Mouse (Mus musculus) neural tube, embryonic 11.5 days (tissue): ENCODE measurements around the gene Npnt. TPM values are rescaled to one million over a fixed set of nuclear protein-coding genes. Genes with fewer than 3 reads are reported as not detected.

Experiments used
- ATAC-seq: fragments of 200-750 bp; cut with Nextera tagmentation; 2 replicates; pipeline ENCODE4 v1.8.0; 2017; ENCODE audit warnings: moderate number of reproducible peaks, mild to moderate bottlenecking, moderate TSS enrichment, moderate library complexity; ENCODE audit not compliant: insufficient read depth, low FRiP score, low TSS enrichment
- DNase-seq: peaks from one replicate; pipeline ENCODE4 v3.0.0-alpha.2; 2015; ENCODE audit warnings: low spot score
- H3K27ac ChIP-seq: fragments of 300-500 bp; sonication (generic); 2 replicates; pipeline ENCODE4 v1.5.1; 2014; ENCODE audit warnings: low read depth, mild to moderate bottlenecking, low read length
- H3K27me3 ChIP-seq: fragments of 300-500 bp; sonication (generic); 2 replicates; pipeline ENCODE4 v1.6.1; 2014; ENCODE audit warnings: mild to moderate bottlenecking, low read length, mixed read lengths; ENCODE audit not compliant: control insufficient read depth, insufficient read depth
- H3K36me3 ChIP-seq: fragments of 300-500 bp; sonication (generic); 2 replicates; pipeline ENCODE4 v1.6.1; 2014; ENCODE audit warnings: mild to moderate bottlenecking, low read length, moderate library complexity, mixed read lengths; ENCODE audit not compliant: control insufficient read depth, insufficient read depth
- H3K4me1 ChIP-seq: fragments of 300-500 bp; sonication (generic); 2 replicates; pipeline ENCODE4 v1.6.1; 2014; ENCODE audit warnings: low read length, mixed read lengths; ENCODE audit not compliant: control insufficient read depth, insufficient read depth
- H3K4me2 ChIP-seq: fragments of 300-500 bp; sonication (generic); 2 replicates; pipeline ENCODE4 v1.6.1; 2014; ENCODE audit warnings: low read depth, mild to moderate bottlenecking, moderate library complexity
- H3K4me3 ChIP-seq: fragments of 300-500 bp; sonication (generic); 2 replicates; pipeline ENCODE4 v1.5.1; 2014; ENCODE audit warnings: low read depth, low read length
- H3K9ac ChIP-seq: fragments of 300-500 bp; sonication (generic); 2 replicates; pipeline ENCODE4 v1.6.1; 2014; ENCODE audit warnings: mild to moderate bottlenecking, low read length
- H3K9me3 ChIP-seq: fragments of 300-500 bp; sonication (generic); 2 replicates; pipeline ENCODE4 v1.6.1; 2016; ENCODE audit warnings: low read length; ENCODE audit not compliant: control insufficient read depth
- WGBS: fragments of 180-500 bp; shearing (Covaris S2); extraction: QIAGEN DNeasy Blood & Tissue Kit; methylation state at CpG from one replicate; pipeline ENCODE4 v1.1.7; 2014; 5-methylcytosine and 5-hydroxymethylcytosine counted together
- polyA plus RNA-seq: library from polyadenylated mRNA; unstranded; fragments of >200 nt; fragmentation: Nextera tagmentation; extraction: Ambion mirVana; gene quantifications from 2 replicates; pipeline ENCODE4 v1.2.1, GENCODE M21; 2014

The Npnt gene
- polyA plus RNA-seq, 1 experiment from 2014 or later: 8.6 TPM

DNA sequence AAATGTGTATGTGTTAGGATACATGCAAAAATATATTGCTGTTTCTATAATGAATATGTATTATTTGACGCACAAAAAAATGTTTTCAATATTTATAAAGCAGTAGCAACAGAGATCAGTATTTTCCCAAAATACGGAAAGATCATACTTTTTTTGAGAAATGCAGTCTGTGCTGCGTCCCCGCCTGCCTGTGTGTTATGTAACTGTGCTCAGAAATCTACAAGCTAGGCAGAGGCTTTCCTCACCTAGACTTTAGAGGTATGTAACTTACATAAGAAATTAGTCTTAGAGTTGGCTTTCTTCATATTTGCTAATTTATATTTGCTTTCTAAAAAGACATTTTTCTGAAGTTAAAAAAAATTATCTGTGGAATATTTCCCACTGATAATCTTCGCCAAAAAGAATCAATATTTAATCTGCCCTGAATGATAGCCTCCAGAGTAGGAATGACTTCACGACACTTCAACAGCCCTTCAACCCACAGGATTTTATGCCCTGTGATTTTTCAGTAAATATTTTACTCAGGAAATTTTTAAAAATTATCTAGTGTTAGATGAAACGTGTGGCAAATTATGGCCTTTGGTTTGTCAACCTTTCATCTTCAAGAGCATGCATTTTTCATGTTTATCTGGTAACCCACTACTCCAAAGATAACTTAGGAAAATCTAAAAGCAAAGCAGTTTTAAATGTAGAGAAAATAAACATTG lies 44.7 kb downstream of the Npnt start:
- Histone ChIP-seq H3K27ac (no peak overlapping the region), H3K4me2 (no peak overlapping the region), H3K36me3 (no peaks in the 10 kb centered on the region), H3K4me1 (no peaks in the 10 kb centered on the region), H3K9me3 (no peaks in the 10 kb centered on the region), H3K4me3 (no peak overlapping the region), H3K9ac (no peak overlapping the region), H3K27me3 (no peaks in the 10 kb centered on the region)
- ATAC-seq (no peak), DNase-seq (no peak)
- WGBS: 91% methylated on average over 7 of the region's 7 CpGs

DNA sequence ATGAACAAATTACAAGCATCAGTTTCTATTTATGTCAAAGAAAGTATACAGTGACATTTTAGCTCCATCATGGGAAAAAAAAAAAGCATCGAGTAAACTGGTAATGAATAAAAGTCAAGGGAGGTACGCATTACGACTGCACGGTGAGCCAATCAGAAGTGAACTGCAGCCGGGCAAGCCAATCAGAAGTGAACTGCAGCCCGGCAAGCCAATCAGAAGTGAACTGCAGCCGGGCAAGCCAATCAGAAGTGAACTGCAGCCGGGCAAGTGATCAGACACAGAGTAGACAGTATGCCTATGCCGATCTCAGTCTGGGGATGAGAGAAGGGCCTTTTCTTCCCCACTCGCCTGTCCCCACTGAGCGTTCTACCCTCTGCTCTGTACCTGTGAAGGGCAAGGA lies 46.7 kb downstream of the Npnt start:
- Histone ChIP-seq H3K9me3 (no peaks in the 10 kb centered on the region), H3K27ac (no peak overlapping the region), H3K4me3 (no peak overlapping the region), H3K36me3 (no peaks in the 10 kb centered on the region), H3K4me1 (no peaks in the 10 kb centered on the region), H3K9ac (no peak overlapping the region), H3K27me3 (no peaks in the 10 kb centered on the region), H3K4me2 (no peak overlapping the region)
- DNase-seq (no peak), ATAC-seq (no peak)
- WGBS: 94% methylated on average over 11 of the region's 11 CpGs

DNA sequence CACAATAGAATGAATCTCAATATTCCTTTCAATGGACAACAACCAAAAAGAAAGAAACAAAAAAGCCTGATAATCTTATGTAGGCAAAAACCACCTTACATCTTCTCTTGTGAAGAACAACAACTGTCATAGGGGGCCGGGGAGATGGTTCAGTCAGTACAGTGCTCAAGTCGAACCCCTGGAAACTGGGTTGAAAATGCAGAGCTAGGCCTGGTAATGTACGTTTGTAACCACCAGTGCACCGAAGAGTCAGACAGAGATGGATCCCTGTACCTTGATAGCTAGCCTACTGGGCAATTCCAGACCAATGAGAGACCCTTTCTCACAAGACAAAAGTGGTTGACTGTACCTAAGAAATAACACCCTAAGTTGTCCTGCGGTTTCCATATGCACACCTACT lies 47.2 kb downstream of the Npnt start:
- ATAC-seq (no peak), DNase-seq (no peak)
- 95% methylated on average over 5 of the region's 5 CpGs for WGBS
- H3K4me3 ChIP-seq: no peak overlapping the region
- H3K36me3 ChIP-seq: no peaks in the 10 kb centered on the region
- no peaks in the 10 kb centered on the region for H3K27me3 ChIP-seq
- no peaks in the 10 kb centered on the region for H3K9me3 ChIP-seq
- H3K9ac ChIP-seq: no peak overlapping the region
- no peak overlapping the region for H3K27ac ChIP-seq
- H3K4me1 ChIP-seq: no peaks in the 10 kb centered on the region
- no peak overlapping the region for H3K4me2 ChIP-seq

DNA sequence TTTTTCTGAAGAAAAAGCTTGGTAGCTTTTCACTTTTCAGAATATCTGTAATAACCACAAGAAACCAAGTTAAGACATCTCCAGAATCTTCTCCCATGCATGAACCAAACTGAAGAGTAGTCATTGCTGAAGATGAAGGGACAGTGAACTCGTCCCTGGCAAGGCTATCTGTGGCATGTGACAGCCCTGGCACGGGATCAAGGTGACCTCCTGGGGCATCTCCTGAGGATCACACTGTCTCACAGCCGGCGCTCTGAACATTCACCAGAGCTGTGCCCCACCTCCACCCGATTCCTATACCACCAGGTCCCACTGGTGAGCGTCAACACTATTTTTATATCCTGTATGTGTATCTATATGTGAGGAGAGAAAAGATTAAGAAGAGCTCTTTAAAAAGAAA lies 47.9 kb downstream of the Npnt start:
- Histone ChIP-seq H3K36me3 (no peaks in the 10 kb centered on the region), H3K9me3 (no peaks in the 10 kb centered on the region), H3K9ac (no peak overlapping the region), H3K4me1 (no peaks in the 10 kb centered on the region), H3K4me3 (no peak overlapping the region), H3K27me3 (no peaks in the 10 kb centered on the region), H3K27ac (no peak overlapping the region), H3K4me2 (no peak overlapping the region)
- DNase-seq: no peak
- 78% methylated on average over 6 of the region's 6 CpGs for WGBS
- no peak for ATAC-seq

DNA sequence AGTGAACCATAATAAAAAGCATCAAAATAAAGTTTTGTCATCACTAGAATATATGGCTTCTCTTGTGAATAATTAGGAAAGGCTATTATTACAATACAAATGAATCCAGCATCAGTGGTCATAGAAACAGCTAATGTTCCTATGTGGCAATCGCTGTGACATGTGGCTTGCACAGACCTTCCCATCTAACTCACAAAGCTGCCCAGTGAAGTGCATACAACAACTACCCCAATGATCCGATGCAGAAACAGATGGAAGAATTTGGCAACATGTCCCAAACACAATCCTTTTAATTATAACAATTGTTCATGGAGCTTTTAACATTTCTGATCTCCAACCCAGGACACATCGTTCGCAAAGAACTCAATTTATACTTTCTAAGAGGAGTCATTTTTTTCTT lies 52.2 kb downstream of the Npnt start:
- no peaks in the 10 kb centered on the region for H3K4me1 ChIP-seq
- no peak overlapping the region for H3K4me2 ChIP-seq
- no peak overlapping the region for H3K4me3 ChIP-seq
- no peaks in the 10 kb centered on the region for H3K27me3 ChIP-seq
- WGBS: 90% methylated on average over 4 of the region's 4 CpGs
- no peaks in the 10 kb centered on the region for H3K36me3 ChIP-seq
- H3K27ac ChIP-seq: no peak overlapping the region
- no peak overlapping the region for H3K9ac ChIP-seq
- DNase-seq (no peak), ATAC-seq (no peak)
- H3K9me3 ChIP-seq: no peaks in the 10 kb centered on the region

DNA sequence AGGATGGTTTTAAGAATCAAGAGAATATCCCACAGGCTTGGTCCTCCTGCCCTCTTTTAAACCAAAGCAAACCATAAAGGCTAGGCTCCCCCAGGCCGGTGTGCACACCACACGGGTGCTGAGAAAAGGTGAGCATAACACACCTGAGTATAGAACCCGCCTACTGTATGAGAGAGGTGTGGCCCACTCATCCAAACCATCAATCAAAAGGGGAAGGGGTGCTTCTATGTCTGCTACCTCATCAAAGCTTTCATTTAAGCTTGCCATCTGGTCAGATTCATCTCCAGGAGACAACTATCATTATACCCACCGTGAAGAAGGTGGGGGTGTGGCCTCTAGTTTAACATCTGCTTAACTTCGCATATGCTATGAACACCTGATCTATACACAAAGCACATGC lies 52.7 kb downstream of the Npnt start:
- Histone ChIP-seq H3K27ac (no peak overlapping the region), H3K9me3 (no peaks in the 10 kb centered on the region), H3K36me3 (no peaks in the 10 kb centered on the region), H3K4me3 (no peak overlapping the region), H3K27me3 (no peaks in the 10 kb centered on the region), H3K4me1 (no peaks in the 10 kb centered on the region), H3K9ac (no peak overlapping the region), H3K4me2 (no peak overlapping the region)
- WGBS: 88% methylated on average over 5 of the region's 5 CpGs
- DNase-seq: no peak
- ATAC-seq: no peak

DNA sequence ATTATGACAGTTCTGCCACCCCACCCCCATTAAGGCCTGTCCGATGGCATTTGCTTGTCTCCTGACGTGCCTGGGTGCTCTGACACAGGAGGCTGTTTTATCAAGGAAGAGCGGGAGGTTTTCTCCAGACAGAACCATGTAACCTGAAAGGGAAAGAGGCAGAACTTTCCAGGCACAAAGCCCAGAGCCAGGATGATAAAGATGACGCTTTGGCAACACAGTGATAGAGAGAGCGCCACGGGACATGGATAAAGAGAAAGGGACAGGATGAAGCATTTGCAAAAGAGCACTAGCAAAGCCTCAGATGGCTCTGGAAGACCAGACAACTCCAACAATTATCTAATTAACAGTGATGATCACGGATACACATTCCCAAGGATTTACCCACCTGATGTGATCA lies 56.0 kb downstream of the Npnt start:
- 90% methylated on average over 7 of the region's 7 CpGs for WGBS

DNA sequence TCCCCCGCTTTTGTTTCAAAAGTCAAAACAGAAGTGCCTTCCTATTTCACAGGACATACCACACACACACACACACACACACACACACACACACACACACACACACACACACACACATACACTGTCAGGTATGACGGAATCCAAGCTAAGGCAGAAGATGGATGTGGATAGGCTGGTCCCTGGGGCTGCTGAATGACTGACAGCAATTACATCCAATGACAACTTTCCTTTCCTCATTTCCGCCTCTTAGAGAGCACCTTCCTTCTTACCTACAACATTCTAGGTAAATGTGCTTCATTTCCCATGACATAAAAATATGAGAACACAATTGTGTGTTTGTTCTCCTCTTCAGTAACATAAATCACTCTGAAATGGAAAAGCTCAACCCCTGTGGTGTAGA lies 56.4 kb downstream of the Npnt start:
- H3K27ac ChIP-seq: no peak overlapping the region
- H3K9ac ChIP-seq: no peak overlapping the region
- H3K4me1 ChIP-seq: no peaks in the 10 kb centered on the region
- WGBS: 96% methylated on average over 3 of the region's 3 CpGs
- H3K27me3 ChIP-seq: no peaks in the 10 kb centered on the region
- DNase-seq (no peak), ATAC-seq (no peak)
- no peak overlapping the region for H3K4me3 ChIP-seq
- no peak overlapping the region for H3K4me2 ChIP-seq
- no peaks in the 10 kb centered on the region for H3K9me3 ChIP-seq
- no peaks in the 10 kb centered on the region for H3K36me3 ChIP-seq

More for the DNA sequence above, 56.0 kb downstream of the Npnt start:
- Histone ChIP-seq H3K9me3 (no peaks in the 10 kb centered on the region), H3K9ac (no peak overlapping the region), H3K4me3 (no peak overlapping the region), H3K4me2 (no peak overlapping the region), H3K4me1 (no peaks in the 10 kb centered on the region), H3K27me3 (no peaks in the 10 kb centered on the region), H3K27ac (no peak overlapping the region), H3K36me3 (no peaks in the 10 kb centered on the region)
- DNase-seq (no peak), ATAC-seq (no peak)

DNA sequence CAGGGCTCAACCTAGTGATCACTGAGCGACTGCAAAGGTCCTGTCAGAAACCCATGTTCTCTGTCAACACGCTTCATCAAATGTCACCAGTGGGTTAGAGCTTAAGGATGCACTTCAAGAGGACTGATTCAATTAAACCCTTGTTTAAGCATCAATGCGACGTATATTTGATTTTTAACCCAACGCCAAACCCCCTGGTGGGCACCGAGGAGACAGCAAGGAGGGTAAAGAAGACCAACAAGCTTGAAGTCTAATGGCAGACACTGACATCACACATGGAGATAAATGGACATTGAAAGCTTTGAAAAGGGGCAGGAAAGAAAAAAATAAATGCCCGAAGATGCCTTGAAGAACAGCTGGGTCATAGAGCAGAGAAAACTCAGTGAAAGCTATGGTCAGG lies 57.0 kb downstream of the Npnt start:
- no peak for ATAC-seq
- Histone ChIP-seq H3K9ac (no peak overlapping the region), H3K9me3 (no peaks in the 10 kb centered on the region), H3K4me3 (no peak overlapping the region), H3K4me1 (no peaks in the 10 kb centered on the region), H3K27me3 (no peaks in the 10 kb centered on the region), H3K36me3 (no peaks in the 10 kb centered on the region), H3K27ac (no peak overlapping the region), H3K4me2 (no peak overlapping the region)
- no peak for DNase-seq
- WGBS: 89% methylated on average over 7 of the region's 7 CpGs
